Mouse (Mus musculus) brain, adult 2 months (tissue): Measurements from ENCODE around the gene Olfr1315-ps1.

Experiments
- DNase-seq: peaks from one replicate; pipeline ENCODE4 v3.0.0; 2011; ENCODE audit warnings: low read depth, low spot score

Gene Olfr1315-ps1

DNA sequence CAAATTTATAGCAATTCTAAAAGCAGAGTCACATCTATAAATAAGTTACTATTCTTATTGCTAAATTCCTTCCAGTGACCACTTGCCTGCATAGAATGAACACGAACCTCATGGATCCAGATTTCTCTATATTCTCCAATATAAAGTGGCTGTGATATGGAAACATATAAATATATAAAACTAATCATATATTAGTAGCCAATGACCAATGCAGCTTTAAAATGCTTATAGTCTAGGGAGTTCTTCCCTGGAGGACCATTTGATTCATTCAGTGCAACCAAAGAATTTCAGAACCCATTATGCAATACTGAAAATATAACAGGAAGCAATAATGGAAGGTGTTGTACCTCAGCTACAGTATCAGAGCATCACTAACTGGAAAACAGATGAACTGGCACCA, at the start of gene Olfr1315-ps1:
Gene Olfr1315-ps1 (minus strand): TSS at position 101 of the 400 bp plus-strand sequence.
- DNase-seq: no peak

DNA sequence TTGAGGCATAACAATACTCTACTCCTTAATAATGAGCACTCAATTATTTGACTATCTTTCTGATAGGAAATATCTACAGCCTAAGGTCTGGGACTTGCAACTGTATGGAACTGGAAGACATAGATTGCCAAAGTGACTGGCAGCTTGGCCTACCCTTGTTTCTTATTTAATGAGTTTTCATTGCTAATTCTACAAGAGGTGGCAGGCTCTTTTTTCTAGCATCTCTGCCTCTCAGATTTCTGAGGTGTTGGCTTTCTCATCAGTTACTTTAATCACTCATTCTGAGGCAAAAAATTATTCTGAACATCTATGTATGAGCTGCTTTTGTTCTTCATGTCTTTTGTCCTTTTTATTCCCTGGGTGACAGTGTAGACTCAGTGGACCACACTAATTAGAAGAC, 38.7 kb upstream of the Olfr1315-ps1 start, which contains the start of gene Olfr1318:
Gene Olfr1318 (plus strand): TSS at position 301 of the 400 bp plus-strand sequence.
- DNase-seq: no peak

DNA sequence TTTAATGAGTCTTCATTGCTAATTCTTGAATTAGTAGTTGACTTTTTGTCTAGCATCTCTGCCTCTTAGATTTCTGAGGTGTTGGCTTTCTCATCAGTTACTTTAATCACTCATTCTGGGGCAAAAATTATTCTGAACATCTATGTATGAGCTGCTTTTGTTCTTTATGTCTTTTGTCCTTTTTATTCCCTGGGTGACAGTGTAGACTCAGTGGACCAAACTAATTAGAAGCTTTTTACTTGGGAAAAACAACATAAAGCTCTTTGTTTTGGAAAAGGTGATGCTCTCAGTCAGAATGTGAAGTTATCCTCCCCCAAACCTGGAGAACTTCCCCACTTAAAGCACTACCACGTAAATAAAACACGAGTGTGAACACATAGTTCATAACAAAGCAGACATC, 24.8 kb upstream of the Olfr1315-ps1 start, which contains the start of gene Olfr1317:
Gene Olfr1317 (plus strand): TSS at position 301 of the 400 bp plus-strand sequence.
- no peak for DNase-seq

DNA sequence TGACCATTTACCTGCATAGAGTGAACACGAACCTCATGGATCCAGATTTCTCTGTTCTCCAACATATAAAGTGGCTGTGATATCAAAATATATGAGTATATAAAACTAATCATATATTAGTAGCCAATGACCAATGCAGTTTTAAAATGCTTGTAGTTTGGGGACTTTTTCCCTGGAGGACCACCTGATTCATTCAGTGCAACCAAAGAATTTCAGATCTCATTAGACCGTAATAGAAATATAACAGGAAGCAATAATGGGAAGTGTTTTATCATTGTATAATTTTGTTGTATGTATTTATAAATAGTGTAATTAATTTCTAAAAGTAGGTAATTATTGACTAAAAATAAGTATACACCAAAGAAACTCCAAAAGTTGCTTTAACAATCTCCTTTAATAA, 19.6 kb upstream of the Olfr1315-ps1 start, which contains the start of gene Olfr1316:
Gene Olfr1316 (minus strand): TSS at position 101 of the 400 bp plus-strand sequence.
- no peak for DNase-seq

DNA sequence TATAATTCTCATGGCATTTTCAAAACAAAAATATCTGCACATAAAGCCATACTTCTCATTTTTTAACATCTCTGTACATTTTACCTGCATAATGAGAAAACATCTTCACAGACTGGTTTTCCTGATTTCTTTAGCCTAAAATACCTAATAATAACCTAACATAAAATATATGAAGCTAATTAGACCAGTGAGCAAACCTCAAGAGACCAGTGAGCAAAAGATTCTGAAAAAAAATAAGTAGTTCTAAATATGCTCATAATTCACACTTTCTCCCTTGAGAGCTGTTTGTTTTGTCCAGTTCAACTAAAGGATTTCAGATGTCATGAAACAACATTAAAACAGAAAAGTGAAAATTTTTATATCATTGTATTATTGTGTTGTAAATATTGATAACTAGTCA, 18.6 kb downstream of the Olfr1315-ps1 start, which contains the start of gene Olfr1314:
Gene Olfr1314 (minus strand): TSS at position 101 of the 400 bp plus-strand sequence.
- no peak for DNase-seq

DNA sequence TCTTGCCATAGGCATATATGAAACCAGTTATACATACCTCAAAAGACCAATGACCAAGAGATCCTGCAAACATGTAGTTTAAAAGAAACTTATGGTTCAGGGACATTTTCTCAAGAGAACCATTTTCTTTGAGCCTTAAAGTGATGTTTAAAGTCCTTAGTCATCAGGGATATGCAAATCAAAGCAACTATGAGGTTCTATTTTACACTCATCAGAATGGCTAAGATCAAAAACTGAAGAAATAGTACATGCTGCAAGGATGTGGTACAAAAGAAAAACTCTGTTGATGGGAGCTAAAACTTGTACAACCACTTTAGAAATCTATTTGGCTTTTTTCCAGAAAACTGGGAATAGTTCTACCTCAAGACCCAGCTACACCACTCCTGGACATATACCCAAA, 37.5 kb downstream of the Olfr1315-ps1 start, which contains the start of gene Olfr1313:
Gene Olfr1313 (minus strand): TSS at position 101 of the 400 bp plus-strand sequence.
- no peak for DNase-seq
